Mouse (Mus musculus): ENCODE data around the gene Atp5f1. TPM values are rescaled to one million over a fixed set of nuclear protein-coding genes. Genes with fewer than 3 reads are reported as not detected.
A peak's percentile ranks its signal among the peaks of the same experiment; 100 is the strongest.
"Not testable (repeated sequence)": the region's sequence is repeated elsewhere in the genome, so short reads cannot be mapped to it uniquely, and the experiment has no call there.

Atp5f1 gene
- polyA plus RNA-seq, 1 experiment from 2014 or later: 524 TPM

GRCm38 (mm10) chr3:105920743-105921142 is 39.2 kb downstream of the Atp5f1 start:
- ATAC-seq (ENCODE audit: insufficient read depth, low FRiP score); H3K4me2 ChIP-seq (ENCODE audit: low read depth, low read length); H3K27ac ChIP-seq (ENCODE audit: low read length); H3K4me3 ChIP-seq (replicated peaks; ENCODE audit: low read length); H3K36me3 ChIP-seq (ENCODE audit: control insufficient read depth, insufficient read depth, low read length); H3K9me3 ChIP-seq (replicated peaks; ENCODE audit: control insufficient read depth, low read length); H3K27me3 ChIP-seq (ENCODE audit: control insufficient read depth, insufficient read depth, low read length); H3K9ac ChIP-seq (ENCODE audit: low read length); H3K4me1 ChIP-seq (ENCODE audit: control insufficient read depth, insufficient read depth, low read length): not testable (repeated sequence)

DNA sequence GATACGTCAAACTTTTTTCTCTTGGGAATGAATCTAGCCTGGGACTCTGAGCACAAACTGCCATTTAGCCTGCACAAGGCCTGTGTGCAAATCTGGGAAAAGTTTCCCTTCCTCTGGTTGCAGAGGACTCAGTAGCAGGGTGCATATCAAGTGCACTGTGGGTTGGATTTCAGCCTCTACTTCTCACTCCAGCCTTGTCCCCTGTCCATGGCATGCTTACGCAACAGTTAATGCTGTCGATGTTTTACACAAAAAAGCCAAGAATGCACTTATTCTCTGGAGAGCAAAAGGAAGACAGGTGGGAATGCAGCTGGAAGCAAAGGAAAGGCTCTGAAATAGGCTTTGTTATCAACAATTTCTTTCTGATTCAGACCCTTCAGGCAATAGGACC is 41.5 kb downstream of the Atp5f1 start:
- Histone ChIP-seq H3K4me3 (replicated peaks; ENCODE audit: low read length) (no peak overlapping the region), H3K27me3 (ENCODE audit: control insufficient read depth, insufficient read depth, low read length) (no peaks in the 10 kb centered on the region), H3K9me3 (replicated peaks; ENCODE audit: control insufficient read depth, low read length) (no peaks in the 10 kb centered on the region), H3K4me1 (ENCODE audit: control insufficient read depth, insufficient read depth, low read length) (peaks cover 3% of the 10 kb centered on the region; the same call in 1 of the 2 replicates), H3K4me2 (ENCODE audit: low read depth, low read length) (no peak overlapping the region), H3K27ac (ENCODE audit: low read length) (no peak overlapping the region), H3K9ac (ENCODE audit: low read length) (no peak overlapping the region), H3K36me3 (ENCODE audit: control insufficient read depth, insufficient read depth, low read length) (no peaks in the 10 kb centered on the region)
- no peak for ATAC-seq (ENCODE audit: insufficient read depth, low FRiP score)
- 72% methylated on average over 3 of the region's 3 CpGs for WGBS

- WGBS: 68% methylated on average over 10 of the region's 10 CpGs
- ATAC-seq (ENCODE audit: insufficient read depth, low FRiP score): no peak
- no peak overlapping the region for H3K4me2 ChIP-seq (ENCODE audit: low read depth, low read length)
- no peaks in the 10 kb centered on the region for H3K36me3 ChIP-seq (ENCODE audit: control insufficient read depth, insufficient read depth, low read length)
- no peak overlapping the region for H3K27ac ChIP-seq (ENCODE audit: low read length)
- no peak overlapping the region for H3K9ac ChIP-seq (ENCODE audit: low read length)
- H3K9me3 ChIP-seq (replicated peaks; ENCODE audit: control insufficient read depth, low read length): no peaks in the 10 kb centered on the region
- H3K4me1 ChIP-seq (ENCODE audit: control insufficient read depth, insufficient read depth, low read length): peaks cover 3% of the 10 kb centered on the region; the same call in 1 of the 2 replicates
- H3K27me3 ChIP-seq (ENCODE audit: control insufficient read depth, insufficient read depth, low read length): no peaks in the 10 kb centered on the region
- no peak overlapping the region for H3K4me3 ChIP-seq (replicated peaks; ENCODE audit: low read length)
Measured at GRCm38 (mm10) chr3:105917656-105918354, 42.1 kb downstream of the Atp5f1 start.

DNA sequence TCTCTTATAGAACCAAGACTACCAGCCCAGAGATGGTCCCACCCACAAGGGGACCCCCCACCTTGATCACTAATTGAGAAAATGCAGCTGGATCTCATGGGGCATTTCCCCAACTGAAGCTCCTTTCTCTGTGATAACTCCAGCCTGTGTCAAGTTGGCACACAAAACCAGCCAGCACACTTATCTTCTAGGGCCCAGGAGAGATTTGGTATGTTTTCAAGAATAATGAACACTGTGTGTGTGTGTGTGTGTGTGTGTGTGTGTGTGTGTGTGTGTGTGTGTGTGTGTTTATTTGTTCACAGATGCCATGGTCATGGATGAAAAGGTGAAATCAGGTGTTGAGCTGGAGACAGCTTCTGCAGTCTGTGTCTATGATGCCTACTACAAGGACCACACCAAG is 43.4 kb downstream of the Atp5f1 start:
- not testable (repeated sequence) for H3K36me3 ChIP-seq (ENCODE audit: control insufficient read depth, insufficient read depth, low read length); ATAC-seq (ENCODE audit: insufficient read depth, low FRiP score); H3K27me3 ChIP-seq (ENCODE audit: control insufficient read depth, insufficient read depth, low read length); H3K4me3 ChIP-seq (replicated peaks; ENCODE audit: low read length); H3K9me3 ChIP-seq (replicated peaks; ENCODE audit: control insufficient read depth, low read length); H3K4me2 ChIP-seq (ENCODE audit: low read depth, low read length); H3K27ac ChIP-seq (ENCODE audit: low read length); H3K9ac ChIP-seq (ENCODE audit: low read length); H3K4me1 ChIP-seq (ENCODE audit: control insufficient read depth, insufficient read depth, low read length)

GRCm38 (mm10) chr3:105915281-105915680 is 44.6 kb downstream of the Atp5f1 start:
- Histone ChIP-seq H3K27ac (ENCODE audit: low read length) (no peak overlapping the region), H3K9me3 (replicated peaks; ENCODE audit: control insufficient read depth, low read length) (no peaks in the 10 kb centered on the region), H3K4me1 (ENCODE audit: control insufficient read depth, insufficient read depth, low read length) (peaks cover 3% of the 10 kb centered on the region; the same call in 1 of the 2 replicates), H3K36me3 (ENCODE audit: control insufficient read depth, insufficient read depth, low read length) (no peaks in the 10 kb centered on the region), H3K4me2 (ENCODE audit: low read depth, low read length) (no peak overlapping the region), H3K27me3 (ENCODE audit: control insufficient read depth, insufficient read depth, low read length) (no peaks in the 10 kb centered on the region), H3K9ac (ENCODE audit: low read length) (no peak overlapping the region), H3K4me3 (replicated peaks; ENCODE audit: low read length) (no peak overlapping the region)
- ATAC-seq (ENCODE audit: insufficient read depth, low FRiP score): no peak
- 13% methylated on average over 1 of the region's 1 CpGs for WGBS

DNA sequence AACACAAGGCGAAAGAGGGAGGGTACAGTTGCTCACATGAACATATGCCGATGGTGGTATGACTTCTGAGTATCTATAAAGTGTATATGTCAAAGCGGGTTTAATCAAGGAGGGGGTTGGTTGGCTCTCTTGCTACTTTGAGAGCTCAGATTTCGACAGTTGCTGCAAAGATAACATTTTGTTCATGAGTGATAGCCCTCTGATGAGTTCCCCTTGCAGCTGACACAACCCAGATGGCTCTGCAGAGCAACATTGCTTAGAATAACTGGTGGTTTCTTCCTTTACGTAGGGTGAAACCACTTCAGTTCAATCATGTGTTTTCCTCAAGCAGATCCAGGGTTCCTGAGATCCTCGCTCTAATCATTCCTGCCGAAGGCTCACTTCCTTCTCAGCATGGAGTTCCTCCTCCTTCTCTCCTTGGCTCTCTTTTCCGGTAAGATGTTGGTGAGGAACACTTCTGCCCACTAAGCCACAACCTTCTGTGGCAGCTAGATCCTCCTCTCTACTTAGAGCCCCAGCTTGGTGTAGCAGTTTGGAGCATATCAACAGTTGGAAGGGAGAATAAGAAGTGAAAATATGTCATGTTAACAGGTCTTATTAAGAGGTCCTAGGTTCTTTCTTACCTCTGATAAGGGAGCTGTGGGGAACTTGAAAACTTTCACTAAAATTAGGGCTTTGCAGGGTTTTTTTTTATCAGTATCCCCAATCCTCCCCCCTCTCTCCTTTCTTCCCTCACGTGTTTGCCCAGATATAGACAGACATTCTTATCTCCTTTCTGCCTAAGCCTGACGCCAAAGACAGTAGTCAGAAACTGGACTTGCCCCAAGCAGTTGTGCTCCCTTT is 45.8 kb downstream of the Atp5f1 start:
- no peak for ATAC-seq (ENCODE audit: insufficient read depth, low FRiP score)
- Histone ChIP-seq H3K36me3 (ENCODE audit: control insufficient read depth, insufficient read depth, low read length) (no peaks in the 10 kb centered on the region), H3K27ac (ENCODE audit: low read length) (peak overlapping the region; percentile 42; the same call in 1 of the 2 replicates), H3K4me3 (replicated peaks; ENCODE audit: low read length) (no peak overlapping the region), H3K4me1 (ENCODE audit: control insufficient read depth, insufficient read depth, low read length) (peaks cover 3% of the 10 kb centered on the region; the same call in 1 of the 2 replicates), H3K4me2 (ENCODE audit: low read depth, low read length) (0 out of 2 replicates have a peak overlapping the region, but pooled peaks have one; percentile 9), H3K27me3 (ENCODE audit: control insufficient read depth, insufficient read depth, low read length) (no peaks in the 10 kb centered on the region), H3K9ac (ENCODE audit: low read length) (no peak overlapping the region), H3K9me3 (replicated peaks; ENCODE audit: control insufficient read depth, low read length) (no peaks in the 10 kb centered on the region)
- WGBS: 44% methylated on average over 10 of the region's 10 CpGs

GRCm38 (mm10) chr3:105912097-105912880 is 47.6 kb downstream of the Atp5f1 start:
- no peak overlapping the region for H3K4me3 ChIP-seq (replicated peaks; ENCODE audit: low read length)
- peaks cover 3% of the 10 kb centered on the region; the same call in 1 of the 2 replicates for H3K4me1 ChIP-seq (ENCODE audit: control insufficient read depth, insufficient read depth, low read length)
- ATAC-seq (ENCODE audit: insufficient read depth, low FRiP score): no peak
- no peak overlapping the region for H3K27ac ChIP-seq (ENCODE audit: low read length)
- no peaks in the 10 kb centered on the region for H3K36me3 ChIP-seq (ENCODE audit: control insufficient read depth, insufficient read depth, low read length)
- H3K9me3 ChIP-seq (replicated peaks; ENCODE audit: control insufficient read depth, low read length): no peaks in the 10 kb centered on the region
- H3K4me2 ChIP-seq (ENCODE audit: low read depth, low read length): no peak overlapping the region
- H3K27me3 ChIP-seq (ENCODE audit: control insufficient read depth, insufficient read depth, low read length): no peaks in the 10 kb centered on the region
- 52% methylated on average over 9 of the region's 9 CpGs for WGBS
- no peak overlapping the region for H3K9ac ChIP-seq (ENCODE audit: low read length)

- H3K9me3 ChIP-seq (replicated peaks; ENCODE audit: control insufficient read depth, low read length): no peaks in the 10 kb centered on the region
- WGBS: 82% methylated on average over 11 of the region's 11 CpGs
Measured at GRCm38 (mm10) chr3:105910519-105911190, 49.2 kb downstream of the Atp5f1 start.

More at GRCm38 (mm10) chr3:105910519-105911190, 49.2 kb downstream of the Atp5f1 start:
- Histone ChIP-seq H3K27ac (ENCODE audit: low read length) (no peak overlapping the region), H3K4me3 (replicated peaks; ENCODE audit: low read length) (no peak overlapping the region), H3K36me3 (ENCODE audit: control insufficient read depth, insufficient read depth, low read length) (no peaks in the 10 kb centered on the region), H3K27me3 (ENCODE audit: control insufficient read depth, insufficient read depth, low read length) (no peaks in the 10 kb centered on the region), H3K4me2 (ENCODE audit: low read depth, low read length) (no peak overlapping the region), H3K9ac (ENCODE audit: low read length) (no peak overlapping the region), H3K4me1 (ENCODE audit: control insufficient read depth, insufficient read depth, low read length) (peaks cover 3% of the 10 kb centered on the region; the same call in 1 of the 2 replicates)
- no peak for ATAC-seq (ENCODE audit: insufficient read depth, low FRiP score)

Data from stomach, embryonic 16.5 days (tissue).